Mouse (Mus musculus): Measurements from ENCODE around the gene 4931406C07Rik. TPM values are rescaled to one million over a fixed set of nuclear protein-coding genes. Genes with fewer than 3 reads are reported as not detected.

Gene 4931406C07Rik
- total RNA-seq (2012; rRNA removed) = 10.4 and 12.8 TPM in 2 replicates
- 10 to 100 TPM; 31.8 to 56.2 TPM for polyA plus RNA-seq (2012; ENCODE audit: insufficient read depth in 1 of 2, insufficient read length in 2 of 2, low read depth in 1 of 2, low replicate concordance in 2 of 2, missing spikeins in 1 of 2)

GRCm38 (mm10) chr9:15306398-15307119 lies at the start of gene 4931406C07Rik:
TSS of gene 4931406C07Rik (minus strand) at chr9:15306448.
- H3K9ac ChIP-seq (ENCODE audit: control insufficient read depth, low read depth, low read length, poor library complexity, severe bottlenecking) = peak within 1 kb of the TSS; percentile 90
- H3K9me3 ChIP-seq (replicated peaks; ENCODE audit: insufficient read depth, low read length) = no peaks in the 10 kb centered on the region
- H3K4me1 ChIP-seq (ENCODE audit: control insufficient read depth in 1 of 2, insufficient read depth in 2 of 2, low read length in 2 of 2) = peaks cover 22 to 32% of the 10 kb centered on the region in 2 experiments
- H3K79me2 ChIP-seq (ENCODE audit: control insufficient read depth, insufficient read depth, low read length, poor library complexity) = peaks cover 55% of the 10 kb centered on the region
- TF ChIP-seq ZMIZ1 (IDR thresholded peaks at IDR 0.05; ENCODE audit: low read depth, low read length) (no peak), USF1 (IDR thresholded peaks at IDR 0.05; ENCODE audit: low read depth, low read length) (no peak)
- H3K36me3 ChIP-seq (ENCODE audit: control insufficient read depth in 1 of 2, insufficient read depth in 2 of 2, low read length in 2 of 2) = peaks cover 42 to 61% of the 10 kb centered on the region in 2 experiments
- peak within 1 kb of the TSS; percentile 60 to 73 for H3K4me3 ChIP-seq (ENCODE audit: control insufficient read depth in 1 of 2, insufficient read depth in 1 of 2, low read depth in 2 of 2, low read length in 2 of 2)
- no peaks in the 10 kb centered on the region for H3K27me3 ChIP-seq (ENCODE audit: control insufficient read depth in 1 of 2, insufficient read depth in 2 of 2, low read length in 2 of 2)
- peak within 1 kb of the TSS; percentile 89 for H3K27ac ChIP-seq (ENCODE audit: control insufficient read depth, low read depth, low read length)
- peak; percentile 77 for DNase-seq (ENCODE audit: low read depth, low spot score)

- no peaks in the 10 kb centered on the region for H3K27me3 ChIP-seq (ENCODE audit: control insufficient read depth in 1 of 2, insufficient read depth in 2 of 2, low read length in 2 of 2)
- peaks cover 8% of the 10 kb centered on the region for H3K79me2 ChIP-seq (ENCODE audit: control insufficient read depth, insufficient read depth, low read length, poor library complexity)
- H3K4me3 ChIP-seq (ENCODE audit: control insufficient read depth in 1 of 2, insufficient read depth in 1 of 2, low read depth in 2 of 2, low read length in 2 of 2) = no peak overlapping the region
- H3K27ac ChIP-seq (ENCODE audit: control insufficient read depth, low read depth, low read length) = no peak overlapping the region
- TF ChIP-seq USF2 (IDR thresholded peaks at IDR 0.05; ENCODE audit: borderline replicate concordance in 1 of 2, insufficient read depth in 1 of 2, low read depth in 1 of 2, low read length in 2 of 2) (no peak), MAFK (IDR thresholded peaks at IDR 0.05; ENCODE audit: borderline replicate concordance, low read depth, low read length) (no peak), E2F4 (IDR thresholded peaks at IDR 0.05; ENCODE audit: borderline replicate concordance, low read depth, low read length) (no peak), ZC3H11A (IDR thresholded peaks at IDR 0.05; ENCODE audit: low read depth, low read length) (no peak), CTCF (IDR thresholded peaks at IDR 0.05 in 2 of 3, conservative IDR thresholded peaks at IDR 0.05 in 1 of 3; ENCODE audit: control insufficient read depth in 1 of 3, insufficient read depth in 1 of 3, low read depth in 2 of 3, low read length in 3 of 3, poor library complexity in 1 of 3, severe bottlenecking in 1 of 3) (no peak), CHD1 (IDR thresholded peaks at IDR 0.05; ENCODE audit: low read depth, low read length) (no peak)
- H3K4me1 ChIP-seq (ENCODE audit: control insufficient read depth in 1 of 2, insufficient read depth in 2 of 2, low read length in 2 of 2) = no peaks in the 10 kb centered on the region
- H3K9me3 ChIP-seq (replicated peaks; ENCODE audit: insufficient read depth, low read length) = no peaks in the 10 kb centered on the region
- H3K9ac ChIP-seq (ENCODE audit: control insufficient read depth, low read depth, low read length, poor library complexity, severe bottlenecking) = no peak overlapping the region
- H3K36me3 ChIP-seq (ENCODE audit: control insufficient read depth in 1 of 2, insufficient read depth in 2 of 2, low read length in 2 of 2) = peaks cover 20 to 95% of the 10 kb centered on the region in 2 experiments
- no peak for DNase-seq (ENCODE audit: low read depth, low spot score)
Observed at GRCm38 (mm10) chr9:15349925-15350324, 43.7 kb upstream of the 4931406C07Rik start.

- no peak overlapping the region for H3K4me3 ChIP-seq (ENCODE audit: control insufficient read depth in 1 of 2, insufficient read depth in 1 of 2, low read depth in 2 of 2, low read length in 2 of 2)
- TF ChIP-seq NRF1 (IDR thresholded peaks at IDR 0.05; ENCODE audit: insufficient read depth, low read depth, low read length, poor library complexity, severe bottlenecking) (no peak), USF2 (IDR thresholded peaks at IDR 0.05; ENCODE audit: borderline replicate concordance in 1 of 2, insufficient read depth in 1 of 2, low read depth in 1 of 2, low read length in 2 of 2) (no peak), MAZ (IDR thresholded peaks at IDR 0.05; ENCODE audit: low read depth, low read length) (no peak), ZMIZ1 (IDR thresholded peaks at IDR 0.05; ENCODE audit: low read depth, low read length) (no peak), POLR2AphosphoS5 (IDR thresholded peaks at IDR 0.05; ENCODE audit: borderline replicate concordance, low read depth, low read length) (no peak), BHLHE40 (IDR thresholded peaks at IDR 0.05; ENCODE audit: borderline replicate concordance, low read depth, low read length) (no peak), ETS1 (IDR thresholded peaks at IDR 0.05; ENCODE audit: low read depth, low read length) (no peak), SIN3A (IDR thresholded peaks at IDR 0.05; ENCODE audit: low read length) (no peak), MAX (IDR thresholded peaks at IDR 0.05; ENCODE audit: low read length) (no peak), CHD2 (IDR thresholded peaks at IDR 0.05; ENCODE audit: low read length) (no peak), RCOR1 (IDR thresholded peaks at IDR 0.05; ENCODE audit: low read depth, low read length) (no peak), UBTF (IDR thresholded peaks at IDR 0.05; ENCODE audit: borderline replicate concordance, insufficient read depth, low read depth, low read length) (no peak), HCFC1 (IDR thresholded peaks at IDR 0.05; ENCODE audit: low read depth, low read length) (no peak), GATA1 (IDR thresholded peaks at IDR 0.05; ENCODE audit: low read depth, low read length) (no peak), MYB (IDR thresholded peaks at IDR 0.05; ENCODE audit: low read depth, low read length) (no peak), USF1 (IDR thresholded peaks at IDR 0.05; ENCODE audit: low read depth, low read length) (no peak), TCF12 (IDR thresholded peaks at IDR 0.05; ENCODE audit: low read depth, low read length) (no peak), E2F4 (IDR thresholded peaks at IDR 0.05; ENCODE audit: borderline replicate concordance, low read depth, low read length) (no peak), ELF1 (IDR thresholded peaks at IDR 0.05; ENCODE audit: low read depth, low read length) (no peak)
Observed at GRCm38 (mm10) chr9:15337776-15338175, 31.5 kb upstream of the 4931406C07Rik start.

More at GRCm38 (mm10) chr9:15337776-15338175, 31.5 kb upstream of the 4931406C07Rik start:
- H3K36me3 ChIP-seq (ENCODE audit: control insufficient read depth in 1 of 2, insufficient read depth in 2 of 2, low read length in 2 of 2) = peaks cover 0 to 95% of the 10 kb centered on the region in 2 experiments; a peak in 2 of 4 replicates
- no peaks in the 10 kb centered on the region for H3K27me3 ChIP-seq (ENCODE audit: control insufficient read depth in 1 of 2, insufficient read depth in 2 of 2, low read length in 2 of 2)
- H3K4me1 ChIP-seq (ENCODE audit: control insufficient read depth in 1 of 2, insufficient read depth in 2 of 2, low read length in 2 of 2) = no peaks in the 10 kb centered on the region
- no peaks in the 10 kb centered on the region for H3K79me2 ChIP-seq (ENCODE audit: control insufficient read depth, insufficient read depth, low read length, poor library complexity)
- no peaks in the 10 kb centered on the region for H3K9me3 ChIP-seq (replicated peaks; ENCODE audit: insufficient read depth, low read length)
- no peak overlapping the region for H3K27ac ChIP-seq (ENCODE audit: control insufficient read depth, low read depth, low read length)
- no peak overlapping the region for H3K9ac ChIP-seq (ENCODE audit: control insufficient read depth, low read depth, low read length, poor library complexity, severe bottlenecking)
- no peak for DNase-seq (ENCODE audit: low read depth, low spot score)

All from MEL (cell line).